Mouse (Mus musculus) erythroblast, embryonic 14.5 days (primary cell): ENCODE results near the gene Adcy7.

ENCODE experiments used
- GATA1 ChIP-seq: IDR thresholded peaks from 2 replicates; pipeline ENCODE4 v1.6.1; 2012; ENCODE audit warnings: low read length, inconsistent platforms, mixed read lengths
- TAL1 ChIP-seq: IDR thresholded peaks from 3 replicates; pipeline ENCODE4 v1.6.1; 2012; ENCODE audit warnings: low read length, inconsistent platforms, mixed read lengths

DNA sequence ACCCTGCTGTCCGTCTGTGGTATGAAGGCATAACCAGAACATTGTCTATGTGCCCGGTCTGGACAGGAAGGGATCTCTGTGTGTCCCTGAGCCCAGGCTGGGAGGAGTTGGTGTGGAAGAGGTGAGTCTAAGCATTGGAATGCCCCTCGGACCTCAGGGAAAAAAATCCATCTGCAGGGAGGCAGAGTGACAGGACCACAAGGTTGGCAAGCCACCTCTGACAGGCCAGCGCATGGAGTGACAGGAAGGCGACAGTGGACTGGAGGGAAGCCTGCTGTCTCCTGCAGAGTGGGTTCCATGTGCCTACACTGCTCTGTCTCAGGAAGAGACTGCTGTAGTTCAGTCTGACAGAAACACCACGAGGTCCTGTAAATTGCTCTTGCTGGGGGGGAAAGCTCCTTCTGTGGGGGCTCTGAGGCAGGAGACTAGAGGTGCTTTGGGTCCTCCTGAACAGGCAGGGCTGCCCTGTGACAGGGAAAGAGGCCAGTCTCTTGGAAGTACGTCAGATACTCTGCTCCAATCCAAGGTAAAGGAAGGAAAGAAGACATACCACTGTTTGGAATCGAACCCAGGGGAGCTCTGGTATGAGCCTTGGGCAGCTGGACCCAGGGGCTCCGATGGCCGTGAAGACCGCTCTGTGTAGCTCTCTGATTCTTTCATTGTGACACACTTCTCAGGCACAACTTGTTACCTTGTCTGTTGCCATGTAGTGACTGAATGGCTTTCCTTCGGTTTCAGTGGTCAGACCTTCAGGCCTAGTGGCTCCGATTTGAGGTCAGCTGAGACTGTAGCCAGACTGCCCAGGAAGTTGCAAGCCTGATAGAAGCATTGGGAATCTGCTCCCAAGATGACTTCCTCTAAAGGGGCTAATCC is 11.3 kb downstream of the Adcy7 start:
- TF ChIP-seq GATA1 = no peak
- TF ChIP-seq TAL1 = no peak
